Mouse (Mus musculus) cerebellum, postnatal 10 days (tissue): ENCODE results near the gene Nup85.

Experiments
- DNase-seq, 2 experiments: peaks; one replicate each; pipeline ENCODE4 v3.0.0; 2021; ENCODE audit warnings: mixed read lengths in 2 of 2

Nup85 gene

DNA sequence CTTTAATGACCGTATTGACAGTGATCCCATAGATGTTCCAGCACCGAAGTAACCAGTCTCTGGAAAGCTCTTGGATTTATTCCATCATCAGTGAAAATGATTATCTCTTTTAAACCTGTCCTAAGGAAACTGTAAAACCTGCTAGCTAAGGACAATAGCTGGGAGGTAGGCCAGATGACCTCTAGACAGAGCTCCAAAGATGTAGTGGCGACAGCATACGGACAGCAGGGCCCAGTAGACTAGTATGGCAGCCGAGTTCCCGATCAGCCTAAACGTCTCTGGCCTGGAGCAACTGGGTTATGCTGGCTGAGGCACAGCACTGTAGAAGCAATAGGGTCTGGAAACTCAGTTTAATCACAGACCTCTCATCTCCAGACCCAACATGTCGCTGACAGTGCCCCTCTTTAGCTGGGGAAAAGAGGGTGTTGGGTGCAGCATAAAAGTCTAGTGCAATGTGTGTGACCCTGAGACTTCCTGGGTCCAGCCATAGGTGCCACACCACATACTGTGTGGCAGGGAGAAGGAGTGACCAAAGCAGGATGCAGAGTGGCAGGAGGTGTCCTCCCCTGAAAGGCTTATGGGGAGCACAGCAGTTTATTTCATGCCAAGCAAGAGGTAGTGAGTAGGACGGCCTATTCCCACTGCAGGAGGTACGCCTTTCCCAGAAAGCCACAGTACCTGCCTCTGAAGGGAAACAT, 20.3 kb downstream of the Nup85 start:
- no peak for DNase-seq

DNA sequence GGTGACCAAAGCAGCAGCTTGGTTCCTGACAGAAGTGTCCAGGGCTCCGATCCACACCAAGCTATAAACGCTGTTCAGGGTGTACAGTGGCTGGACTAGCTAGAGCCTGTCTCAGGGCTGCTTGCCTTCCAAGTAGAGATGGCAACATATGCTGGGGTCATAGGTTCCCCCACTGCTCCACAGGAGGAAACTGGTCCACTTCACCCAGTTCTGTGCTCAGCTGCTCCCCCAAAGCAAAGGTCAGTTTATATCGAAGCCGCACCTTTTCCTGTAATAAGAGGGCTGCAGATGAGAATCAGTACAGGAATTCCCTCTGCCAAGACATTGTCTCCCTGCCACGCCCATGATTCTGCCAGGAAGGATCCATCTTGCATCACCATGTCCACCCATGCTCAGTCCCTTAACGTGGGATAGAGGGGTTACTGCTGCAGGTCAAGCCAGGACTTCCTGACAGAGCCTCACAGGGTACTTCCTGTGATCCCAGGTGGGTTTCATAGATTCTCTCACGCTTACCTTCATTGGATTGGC, 21.4 kb downstream of the Nup85 start:
- no peak for DNase-seq

DNA sequence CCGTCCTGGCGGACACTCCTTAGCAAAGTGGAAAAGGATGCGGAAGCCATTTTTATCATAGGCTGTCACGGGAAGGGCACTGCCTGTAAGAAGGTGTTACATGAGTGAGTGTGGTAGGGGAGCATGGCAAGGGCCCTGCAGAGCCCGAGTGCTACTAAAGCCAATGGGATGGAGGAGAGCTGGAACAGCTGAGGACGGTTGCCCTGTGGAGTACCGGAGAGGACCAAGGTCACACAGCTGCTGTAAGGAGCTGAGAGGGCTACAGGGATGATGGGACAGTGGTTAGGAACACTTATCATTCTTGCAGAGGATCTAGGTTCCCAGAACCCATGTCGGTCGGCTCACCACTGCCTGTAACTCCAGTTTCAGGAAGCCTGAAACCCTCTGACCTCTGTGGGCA, 22.2 kb downstream of the Nup85 start:
- no peak for DNase-seq

DNA sequence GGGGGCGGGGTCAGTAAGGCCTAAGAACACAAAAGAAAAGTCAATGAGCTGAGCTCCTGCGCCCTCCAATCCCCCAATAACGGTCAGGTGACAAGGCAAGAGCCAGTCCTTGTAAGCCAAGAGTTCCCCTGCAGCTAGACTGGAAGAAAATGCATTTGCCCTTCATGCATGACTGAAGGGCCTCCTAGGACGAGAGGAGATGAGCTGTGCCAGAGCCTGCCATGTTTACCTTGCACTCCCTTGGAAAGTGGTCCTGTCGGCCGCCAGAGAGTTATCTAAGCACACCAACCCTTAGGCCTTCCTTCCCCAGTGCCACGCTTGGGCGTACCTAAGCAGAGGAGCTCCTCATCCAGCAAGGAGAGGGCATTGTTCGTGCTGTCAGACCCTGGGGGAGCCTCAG, 23.8 kb downstream of the Nup85 start:
- DNase-seq, result peak; percentile 39 to 50

- DNase-seq, result no peak
These were observed 26.4 kb downstream of the Nup85 start for GRCm38 (mm10) chr11:115590526-115591075.

DNA sequence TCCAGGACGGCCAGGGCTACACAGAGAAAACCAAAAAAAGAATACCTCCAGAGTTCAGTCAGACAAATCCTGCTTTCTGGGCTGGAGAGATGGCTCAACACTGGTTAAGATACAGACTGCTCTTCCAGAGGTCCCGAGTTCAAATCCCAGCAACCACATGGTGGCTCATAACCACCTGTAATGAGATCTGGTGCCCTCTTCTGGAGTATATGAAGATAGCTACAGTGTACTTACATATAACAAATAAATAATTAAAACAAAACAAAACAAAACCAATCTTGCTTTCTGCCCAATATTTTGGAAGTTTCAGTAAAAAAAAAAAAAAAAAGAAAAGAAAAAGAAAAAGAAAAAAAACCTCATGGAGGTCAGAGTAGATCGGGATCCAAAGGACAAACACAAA, 31.0 kb downstream of the Nup85 start:
- no peak for DNase-seq

DNA sequence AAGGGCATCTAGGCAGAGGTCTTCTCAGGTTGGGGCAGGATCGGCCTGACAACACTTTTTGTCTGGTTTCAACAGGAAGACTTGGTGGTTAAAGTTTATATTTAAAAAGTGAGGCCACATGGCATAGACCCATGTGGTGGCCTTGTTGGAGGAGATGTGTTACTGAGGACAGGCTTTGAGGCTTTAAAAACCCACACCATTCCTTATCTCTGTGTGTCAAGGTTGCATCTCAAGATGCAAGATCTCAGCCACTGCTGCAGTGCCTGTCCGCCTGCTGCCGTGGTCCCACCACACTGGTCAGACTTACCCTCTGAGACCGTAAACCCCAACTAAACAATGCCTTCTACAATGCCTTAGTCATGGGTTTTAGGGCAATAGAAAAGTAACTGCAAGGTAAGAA, 34.1 kb downstream of the Nup85 start:
- DNase-seq, result no peak

DNA sequence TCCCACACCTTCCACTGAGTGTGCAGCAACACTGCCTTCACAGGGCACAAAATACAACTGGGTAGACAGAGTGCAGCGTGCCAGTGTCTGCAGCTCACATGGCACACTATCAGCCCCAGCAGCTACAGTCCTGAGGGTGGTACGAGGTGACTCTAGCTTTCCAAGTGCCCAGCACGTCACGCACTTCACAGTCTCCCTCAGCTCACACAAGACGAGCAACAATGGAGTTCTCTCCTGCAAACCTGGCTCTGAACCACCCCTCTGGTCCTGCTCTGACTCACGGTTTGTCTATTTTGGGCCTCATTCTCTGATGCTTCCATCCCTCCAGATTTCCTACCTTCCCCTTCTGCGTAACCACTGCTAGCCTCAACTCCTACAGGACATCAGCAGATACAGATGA, 35.5 kb downstream of the Nup85 start:
- DNase-seq, result no peak

- no peak for DNase-seq
These were observed 36.5 kb downstream of the Nup85 start for GRCm38 (mm10) chr11:115600743-115601142.

- no peak for DNase-seq
These were observed 36.9 kb downstream of the Nup85 start for GRCm38 (mm10) chr11:115601174-115601573.

GRCm38 (mm10) chr11:115603128-115603475, 38.9 kb downstream of the Nup85 start:
- no peak for DNase-seq

DNA sequence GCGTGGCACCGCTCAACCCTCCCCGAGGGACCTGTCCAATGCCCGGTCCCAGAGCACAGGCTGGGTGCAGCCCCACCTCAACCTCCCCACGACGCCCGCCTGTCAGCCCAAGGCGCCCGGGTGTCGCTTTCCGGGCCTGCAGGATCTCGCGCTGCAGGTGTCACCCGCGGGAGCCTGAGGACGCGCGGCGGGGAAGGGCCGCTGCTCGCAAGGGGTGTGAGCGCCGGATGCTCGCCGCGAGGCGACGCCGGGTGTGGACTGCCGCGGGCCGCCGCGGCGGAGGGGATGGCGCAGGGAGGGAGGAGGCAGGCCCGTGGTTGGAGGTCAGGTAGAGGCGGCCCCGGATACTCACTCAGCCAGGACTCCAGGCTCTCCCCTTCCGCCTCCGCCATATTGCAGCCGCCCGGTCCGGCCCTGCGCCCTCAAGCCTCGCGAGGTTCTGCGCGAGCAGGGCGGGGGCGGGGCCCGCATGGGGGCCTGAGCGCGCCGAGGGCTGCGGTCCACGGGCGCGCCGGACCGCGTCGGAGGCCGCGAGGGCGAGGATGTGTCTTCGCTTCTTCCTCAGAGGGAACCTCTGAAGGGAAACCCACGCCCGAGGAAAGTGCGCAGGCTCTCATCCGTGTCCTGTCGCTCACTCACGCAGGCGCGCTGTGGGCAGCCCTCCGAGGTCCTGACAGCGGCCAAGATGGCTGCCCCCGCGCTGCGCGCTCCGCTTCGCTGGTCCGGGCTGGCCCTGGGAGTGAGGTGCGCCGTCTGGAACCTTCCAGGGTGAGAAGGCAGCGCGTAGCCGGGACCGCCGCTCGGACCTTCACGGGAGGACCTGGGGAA, 39.5 kb downstream of the Nup85 start, which contains the start of the genes Mrps7 and Gga3:
Gene Mrps7, plus strand, starts transcription at position 450 of the 828 bp plus-strand sequence.
Gene Gga3, minus strand, starts transcription at position 576 of the 828 bp plus-strand sequence.
- peak; percentile 95 to 96 for DNase-seq

DNA sequence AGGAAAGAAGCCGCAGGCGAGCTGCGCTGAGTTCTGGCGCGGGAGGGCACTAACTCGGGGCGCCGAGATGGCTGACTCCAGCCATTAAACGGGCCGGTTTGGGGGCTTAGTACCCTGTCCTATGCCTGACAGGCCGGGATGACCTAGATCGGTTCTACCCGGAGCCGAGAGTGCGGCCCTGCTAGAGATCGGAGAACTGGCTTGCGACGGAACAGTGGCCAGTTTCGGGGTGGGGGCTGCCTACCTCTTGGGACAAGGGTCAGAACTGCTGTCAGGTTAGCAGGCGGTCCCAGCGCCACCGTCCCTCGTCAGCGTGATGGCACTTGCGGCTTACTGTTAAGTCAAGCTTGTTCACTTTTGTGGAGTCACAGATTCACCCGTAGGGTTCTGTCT, 40.1 kb downstream of the Nup85 start:
- DNase-seq, result no peak

DNA sequence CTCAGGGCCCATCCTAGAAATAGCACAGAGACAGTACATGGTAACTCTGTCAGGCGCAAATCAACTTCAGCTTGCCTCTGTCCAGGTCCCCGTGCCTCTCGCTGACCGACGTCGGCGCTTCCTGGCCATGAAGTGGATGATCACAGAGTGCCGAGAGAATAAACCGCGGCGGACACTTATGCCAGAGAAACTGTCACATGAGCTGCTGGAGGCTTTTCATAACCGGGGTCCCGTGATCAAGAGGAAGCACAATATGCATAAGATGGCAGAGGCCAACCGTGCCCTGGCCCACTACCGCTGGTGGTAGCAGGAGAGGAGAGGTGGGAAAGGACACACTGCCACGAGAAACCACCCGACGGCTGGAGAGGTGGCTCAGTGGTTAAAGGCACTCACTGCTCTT, 42.5 kb downstream of the Nup85 start:
- DNase-seq, result no peak

- DNase-seq, result peak; percentile 79 to 80
These were observed 44.5 kb downstream of the Nup85 start for GRCm38 (mm10) chr11:115608421-115609399.

GRCm38 (mm10) chr11:115609576-115609975, 45.3 kb downstream of the Nup85 start:
- no peak for DNase-seq

DNA sequence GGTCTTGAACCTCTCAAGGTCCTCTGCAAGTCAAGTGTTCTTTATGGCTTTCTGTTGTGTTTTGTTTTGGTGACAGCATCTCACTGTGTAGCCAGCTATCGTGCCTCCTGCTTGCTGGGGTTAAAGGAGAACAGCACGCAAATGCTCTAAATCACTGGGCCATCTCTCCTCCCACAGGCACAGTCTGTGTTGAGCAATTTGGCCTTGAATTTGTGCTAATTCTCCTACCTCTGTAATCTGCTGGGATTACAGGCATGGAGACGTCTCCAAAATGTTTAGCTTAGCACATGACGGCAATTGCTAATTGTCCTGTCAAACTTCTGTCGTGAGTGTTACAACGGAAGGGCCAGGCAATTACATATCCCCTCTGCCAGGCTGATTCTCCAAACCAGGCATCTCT, 46.9 kb downstream of the Nup85 start:
- no peak for DNase-seq

GRCm38 (mm10) chr11:115612059-115612409, 47.8 kb downstream of the Nup85 start:
- DNase-seq, result peak; percentile 86 to 88

GRCm38 (mm10) chr11:115612410-115613137, 48.3 kb downstream of the Nup85 start, which contains the start of gene Mif4gd:
Mif4gd (minus strand) TSS chr11:115612969.
- DNase-seq, result peak; percentile 91

DNA sequence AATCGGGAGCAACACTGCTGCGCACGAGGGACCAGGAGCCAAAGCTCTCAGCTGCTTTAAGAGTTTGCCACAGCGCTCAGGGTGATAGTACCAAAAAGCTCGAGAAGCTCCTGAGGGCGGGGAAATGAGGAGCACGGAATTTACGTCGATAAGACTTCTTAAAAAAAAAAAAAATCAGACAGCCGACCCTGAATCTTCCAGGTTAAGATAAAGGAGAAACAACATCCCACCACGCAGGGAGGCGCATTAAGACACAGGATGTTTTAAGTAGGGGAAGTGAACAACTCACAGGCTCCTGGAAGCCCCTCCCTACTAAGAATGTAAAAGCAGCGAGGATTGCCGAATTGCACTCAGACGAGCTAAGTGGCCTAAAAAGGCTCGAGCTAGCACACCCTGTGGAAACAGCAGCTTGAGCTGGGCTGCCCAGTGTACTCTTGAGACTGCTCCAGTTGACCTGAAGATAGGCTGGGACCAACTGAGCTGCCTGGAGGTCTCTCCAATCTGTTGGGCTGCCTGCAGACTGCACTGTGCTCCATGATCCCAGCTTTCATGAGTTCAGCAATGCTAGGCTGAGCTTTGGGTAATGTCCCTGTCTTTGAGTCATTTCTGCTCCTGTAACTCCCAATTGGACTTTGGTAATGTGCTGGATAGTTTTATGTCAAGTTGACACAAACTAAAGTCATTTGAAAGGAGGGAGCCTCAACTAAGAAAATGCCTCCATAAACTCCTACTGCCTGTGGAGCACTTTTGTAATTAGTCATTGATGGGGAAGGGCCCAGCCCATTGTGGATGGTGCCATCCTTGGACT, 49.1 kb downstream of the Nup85 start:
- no peak for DNase-seq
